9 mouse cellular contexts compared by ENCODE assay signal in genomic region chr13:111235719-111236166, GRCm38 (mm10). TPM values are rescaled to one million over a fixed set of nuclear protein-coding genes. Genes with fewer than 3 reads are reported as not detected.
DNase-seq lines count a peak whose midpoint lies in the region; ATAC-seq lines count a peak whose summit lies in the region.
"Had no signal": no experiment of that assay in that cellular context is flagged by ENCODE, and none has a peak within 500 bp of the region (broad histone marks: within the 10 kb centered on the region; RNA-seq: fewer than 3 reads in every experiment).

No protein-coding gene starts in this region.

- H3K9ac ChIP-seq in heart, embryonic 12.5 days: no peak overlapping the region
- no peak overlapping the region for H3K9ac ChIP-seq in embryonic facial prominence, embryonic 13.5 days
- H3K9ac ChIP-seq in stomach, embryonic 16.5 days (ENCODE audit: low read length): no peak overlapping the region
- H3K9ac ChIP-seq in kidney, embryonic 14.5 days (ENCODE audit: low read depth, low read length): no peak overlapping the region

- no peaks in the 10 kb centered on the region for H3K36me3 ChIP-seq in heart, embryonic 12.5 days
- no peaks in the 10 kb centered on the region for H3K36me3 ChIP-seq in embryonic facial prominence, embryonic 13.5 days
- no peaks in the 10 kb centered on the region for H3K36me3 ChIP-seq in stomach, embryonic 16.5 days (ENCODE audit: control insufficient read depth, insufficient read depth, low read length)
- no peaks in the 10 kb centered on the region for H3K36me3 ChIP-seq in kidney, embryonic 14.5 days (ENCODE audit: control insufficient read depth, insufficient read depth, low read length)

- 64% methylated on average over 6 of the region's 6 CpGs for WGBS in heart, embryonic 12.5 days
- WGBS in embryonic facial prominence, embryonic 13.5 days: 51% methylated on average over 6 of the region's 6 CpGs
- WGBS in stomach, embryonic 16.5 days: 29% methylated on average over 6 of the region's 6 CpGs
- 80% methylated on average over 6 of the region's 6 CpGs for WGBS in kidney, embryonic 14.5 days

- H3K4me2 ChIP-seq in heart, embryonic 12.5 days: no peak overlapping the region
- no peak overlapping the region for H3K4me2 ChIP-seq in embryonic facial prominence, embryonic 13.5 days
- no peak overlapping the region for H3K4me2 ChIP-seq in stomach, embryonic 16.5 days (ENCODE audit: low read depth, low read length)
- H3K4me2 ChIP-seq in kidney, embryonic 14.5 days (replicated peaks; ENCODE audit: low read depth, low read length): no peak overlapping the region

- H3K9me3 ChIP-seq in heart, embryonic 12.5 days (replicated peaks): 0 out of 2 replicates have a peak, but pooled peaks cover 2% of the 10 kb centered on the region
- peaks cover 7% of the 10 kb centered on the region; the same call in 1 of the 2 replicates for H3K9me3 ChIP-seq in embryonic facial prominence, embryonic 13.5 days
- peaks cover 7% of the 10 kb centered on the region; the same call in 1 of the 2 replicates for H3K9me3 ChIP-seq in stomach, embryonic 16.5 days (replicated peaks; ENCODE audit: control insufficient read depth, low read length)
- 0 out of 2 replicates have a peak, but pooled peaks cover 2% of the 10 kb centered on the region for H3K9me3 ChIP-seq in kidney, embryonic 14.5 days (ENCODE audit: control insufficient read depth, low read length)

- H3K4me1 ChIP-seq in heart, embryonic 12.5 days (replicated peaks): peaks cover 21% of the 10 kb centered on the region
- peaks cover 46% of the 10 kb centered on the region for H3K4me1 ChIP-seq in embryonic facial prominence, embryonic 13.5 days
- peaks cover 12% of the 10 kb centered on the region; the same call in 1 of the 2 replicates for H3K4me1 ChIP-seq in stomach, embryonic 16.5 days (ENCODE audit: control insufficient read depth, insufficient read depth, low read length)
- 0 out of 2 replicates have a peak, but pooled peaks cover 3% of the 10 kb centered on the region for H3K4me1 ChIP-seq in kidney, embryonic 14.5 days (ENCODE audit: control insufficient read depth, insufficient read depth, low read length)

- peak; percentile 10 to 33 for DNase-seq in heart, adult 18-20 months
- DNase-seq in Muller cell, postnatal 12 days (ENCODE audit: inconsistent ontology term): peak; percentile 96
- peak; percentile 40 to 51 for DNase-seq in layer of hippocampus, adult 8-10 months (ENCODE audit: low spot score in 2 of 2)
- no peak for DNase-seq in thymus, postnatal 36 days

- no peak overlapping the region for H3K4me3 ChIP-seq in heart, embryonic 12.5 days
- no peak overlapping the region for H3K4me3 ChIP-seq in embryonic facial prominence, embryonic 13.5 days
- H3K4me3 ChIP-seq in stomach, embryonic 16.5 days (replicated peaks; ENCODE audit: low read length): no peak overlapping the region
- H3K4me3 ChIP-seq in kidney, embryonic 14.5 days (ENCODE audit: low read length): no peak overlapping the region

- ATAC-seq in heart, embryonic 12.5 days (ENCODE audit: insufficient number of reproducible peaks, low FRiP score): no peak
- ATAC-seq in embryonic facial prominence, embryonic 13.5 days (ENCODE audit: insufficient number of reproducible peaks, insufficient read depth, low FRiP score, low TSS enrichment, low read depth): no peak
- ATAC-seq in stomach, embryonic 16.5 days (ENCODE audit: insufficient read depth, low FRiP score): peak; percentile 75
- no peak for ATAC-seq in kidney, embryonic 14.5 days (ENCODE audit: low FRiP score, low TSS enrichment)

- no peak overlapping the region for H3K27ac ChIP-seq in heart, embryonic 12.5 days (ENCODE audit: poor library complexity, severe bottlenecking)
- H3K27ac ChIP-seq in embryonic facial prominence, embryonic 13.5 days: peak overlapping the region; percentile 76
- 0 out of 2 replicates have a peak overlapping the region, but pooled peaks have one; percentile 21 for H3K27ac ChIP-seq in stomach, embryonic 16.5 days (ENCODE audit: low read length)
- H3K27ac ChIP-seq in kidney, embryonic 14.5 days (ENCODE audit: low read depth, low read length): no peak overlapping the region

- no peaks in the 10 kb centered on the region for H3K27me3 ChIP-seq in heart, embryonic 12.5 days (replicated peaks)
- H3K27me3 ChIP-seq in embryonic facial prominence, embryonic 13.5 days: no peaks in the 10 kb centered on the region
- H3K27me3 ChIP-seq in stomach, embryonic 16.5 days (ENCODE audit: control insufficient read depth, insufficient read depth, low read length): no peaks in the 10 kb centered on the region
- no peaks in the 10 kb centered on the region for H3K27me3 ChIP-seq in kidney, embryonic 14.5 days (ENCODE audit: control insufficient read depth, insufficient read depth, low read length)

RNA-seq across cellular contexts. Expression of gene Actbl2, which starts 19.1 kb away (rescaled TPM):
- not detected for total RNA-seq in heart, adult 18-20 months (2021)
- not detected in 2 replicates for polyA plus RNA-seq in heart, embryonic 12.5 days (2016; fragmentation: Nextera tagmentation; extraction: Ambion mirVana)
- not detected in 2 replicates for polyA plus RNA-seq in embryonic facial prominence, embryonic 13.5 days (2015; fragmentation: Nextera tagmentation; extraction: Ambion mirVana)
- under 1 TPM in 1 of 4 experiments, not detected in 3; 0.16 TPM for total RNA-seq in layer of hippocampus, adult 8-10 months (2022)
- not detected in 2 replicates for polyA plus RNA-seq in stomach, embryonic 16.5 days (2015; fragmentation: Nextera tagmentation; extraction: Ambion mirVana)
- not detected in 2 replicates for polyA plus RNA-seq in kidney, embryonic 14.5 days (2014; fragmentation: Nextera tagmentation; extraction: Ambion mirVana)
- total RNA-seq: left cerebral cortex, postnatal 25 days had no signal

Comparison
In these comparisons a context has a peak if more than half of its experiments do, and no peak if none do; other contexts are left out.
1. DNase-seq: peak in heart, adult 18-20 months (2 of 2), Muller cell, postnatal 12 days (single experiment) and layer of hippocampus, adult 8-10 months (2 of 2); none in thymus, postnatal 36 days (0 of 2).
2. H3K27ac ChIP-seq: peak in embryonic facial prominence, embryonic 13.5 days (single experiment) and stomach, embryonic 16.5 days (single experiment); none in heart, embryonic 12.5 days (single experiment) and kidney, embryonic 14.5 days (single experiment).